ENCODE assay signal across 10 mouse cellular contexts in the genomic region with DNA sequence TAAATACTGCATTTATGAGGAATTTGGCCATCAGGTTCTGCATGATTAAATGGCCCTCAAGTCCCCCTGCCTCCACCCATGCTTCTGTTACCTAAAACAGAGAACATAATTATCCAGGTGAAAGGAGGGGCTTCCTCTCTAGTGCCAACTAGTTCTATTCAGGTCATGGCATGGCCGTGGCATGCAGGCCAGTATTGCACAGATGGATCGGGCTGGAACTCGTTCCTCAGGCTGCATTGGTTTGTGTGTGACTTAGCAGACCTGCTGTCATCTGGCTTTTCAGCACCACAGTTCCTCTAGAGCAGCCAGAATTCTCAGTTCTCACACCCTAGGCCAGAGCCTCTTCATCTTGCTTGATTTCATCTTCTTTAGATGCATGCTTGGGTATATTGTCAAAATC.
DNase-seq lines count a peak whose midpoint lies in the region; ATAC-seq and TF ChIP-seq lines count a peak whose summit lies in the region.
"Had no signal": no experiment of that assay in that cellular context is flagged by ENCODE, and none has a peak within 500 bp of the region (broad histone marks: within the 10 kb centered on the region; RNA-seq: fewer than 3 reads in every experiment).

No protein-coding gene starts in this region.

- peak overlapping the region; percentile 59; the same call in 1 of the 2 replicates for H3K27ac ChIP-seq in intestine, embryonic 14.5 days (ENCODE audit: low read depth)
- H3K27ac ChIP-seq in intestine, postnatal 0 days (ENCODE audit: low read depth, low read length) = no peak overlapping the region
- H3K27ac ChIP-seq in hindbrain, postnatal 0 days = peak overlapping the region; percentile 54
- peak overlapping the region; percentile 61; the same call in 1 of the 2 replicates for H3K27ac ChIP-seq in stomach, postnatal 0 days (replicated peaks)
- H3K27ac ChIP-seq: macrophage had no signal

- H3K4me3 ChIP-seq in intestine, embryonic 14.5 days (ENCODE audit: low read depth, low read length) = no peak overlapping the region
- no peak overlapping the region for H3K4me3 ChIP-seq in intestine, postnatal 0 days (ENCODE audit: low read depth, low read length)
- H3K4me3 ChIP-seq in hindbrain, postnatal 0 days (ENCODE audit: low read length) = no peak overlapping the region
- H3K4me3 ChIP-seq in stomach, postnatal 0 days (ENCODE audit: low read depth, low read length) = no peak overlapping the region

- H3K4me1 ChIP-seq in intestine, embryonic 14.5 days (replicated peaks; ENCODE audit: control insufficient read depth, insufficient read depth, low read length) = peaks cover 19% of the 10 kb centered on the region
- H3K4me1 ChIP-seq in intestine, postnatal 0 days (replicated peaks; ENCODE audit: control insufficient read depth, insufficient read depth, low read length) = no peaks in the 10 kb centered on the region
- peaks cover 14% of the 10 kb centered on the region for H3K4me1 ChIP-seq in hindbrain, postnatal 0 days (ENCODE audit: insufficient read depth, low read length)
- H3K4me1 ChIP-seq in stomach, postnatal 0 days (replicated peaks; ENCODE audit: control insufficient read depth, insufficient read depth) = peaks cover 4% of the 10 kb centered on the region; the same call in 1 of the 2 replicates

- no peaks in the 10 kb centered on the region for H3K36me3 ChIP-seq in intestine, embryonic 14.5 days (ENCODE audit: control insufficient read depth, insufficient read depth, low read length)
- H3K36me3 ChIP-seq in intestine, postnatal 0 days (ENCODE audit: control insufficient read depth, insufficient read depth) = no peaks in the 10 kb centered on the region
- no peaks in the 10 kb centered on the region for H3K36me3 ChIP-seq in hindbrain, postnatal 0 days (ENCODE audit: insufficient read depth, low read length)
- no peaks in the 10 kb centered on the region for H3K36me3 ChIP-seq in stomach, postnatal 0 days (ENCODE audit: control insufficient read depth, insufficient read depth, low read length)

- no peaks in the 10 kb centered on the region for H3K27me3 ChIP-seq in intestine, embryonic 14.5 days (replicated peaks; ENCODE audit: control insufficient read depth, insufficient read depth, low read length)
- no peaks in the 10 kb centered on the region for H3K27me3 ChIP-seq in intestine, postnatal 0 days (replicated peaks; ENCODE audit: control insufficient read depth, insufficient read depth, low read length)
- H3K27me3 ChIP-seq in hindbrain, postnatal 0 days (ENCODE audit: insufficient read depth, low read length) = no peaks in the 10 kb centered on the region
- H3K27me3 ChIP-seq in stomach, postnatal 0 days (ENCODE audit: control insufficient read depth, insufficient read depth, low read length) = no peaks in the 10 kb centered on the region

- H3K9ac ChIP-seq in intestine, embryonic 14.5 days (ENCODE audit: low read length) = no peak overlapping the region
- H3K9ac ChIP-seq in intestine, postnatal 0 days (ENCODE audit: low read depth, low read length) = no peak overlapping the region
- H3K9ac ChIP-seq in hindbrain, postnatal 0 days (replicated peaks; ENCODE audit: low read length) = no peak overlapping the region
- no peak overlapping the region for H3K9ac ChIP-seq in stomach, postnatal 0 days (ENCODE audit: low read length)

- 51% methylated on average over 3 of the region's 3 CpGs for WGBS in intestine, embryonic 14.5 days
- WGBS in intestine, postnatal 0 days = 74% methylated on average over 3 of the region's 3 CpGs
- 60% methylated on average over 3 of the region's 3 CpGs for WGBS in hindbrain, postnatal 0 days
- 35% methylated on average over 3 of the region's 3 CpGs for WGBS in stomach, postnatal 0 days

- no peak for TF ChIP-seq EP300 in stomach, postnatal 0 days (optimal IDR thresholded peaks at IDR 0.05)

- H3K9me3 ChIP-seq in intestine, embryonic 14.5 days (ENCODE audit: control insufficient read depth, low read length) = no peaks in the 10 kb centered on the region
- no peaks in the 10 kb centered on the region for H3K9me3 ChIP-seq in intestine, postnatal 0 days (ENCODE audit: control insufficient read depth)
- no peaks in the 10 kb centered on the region for H3K9me3 ChIP-seq in hindbrain, postnatal 0 days (ENCODE audit: low read length)
- no peaks in the 10 kb centered on the region for H3K9me3 ChIP-seq in stomach, postnatal 0 days (ENCODE audit: control insufficient read depth, low read length)

- no peak for DNase-seq in intestine, embryonic 14.5 days (ENCODE audit: low spot score)
- DNase-seq in urinary bladder, adult 18-20 months (ENCODE audit: low spot score in 2 of 2) = peak; percentile 14 to 46
- DNase-seq in urinary bladder, postnatal 4 days (ENCODE audit: low spot score in 2 of 2) = no peak
- peak; percentile 20 for DNase-seq in hindbrain, postnatal 0 days (ENCODE audit: low spot score)
- no peak for DNase-seq in stomach, postnatal 0 days (ENCODE audit: low spot score)
- DNase-seq in embryo, embryonic 10.5 days (ENCODE audit: low spot score) = no peak
- DNase-seq: embryo, embryonic 11 days had no signal

- no peak for TF ChIP-seq CTCF in intestine, postnatal 0 days (IDR thresholded peaks at IDR 0.05; ENCODE audit: low read depth)
- TF ChIP-seq CTCF in hindbrain, postnatal 0 days (IDR thresholded peaks at IDR 0.05; ENCODE audit: low read depth) = no peak
- TF ChIP-seq CTCF in stomach, postnatal 0 days (IDR thresholded peaks at IDR 0.05; ENCODE audit: low read depth) = no peak

- no peak for ATAC-seq in intestine, embryonic 14.5 days (replicated peaks; ENCODE audit: low FRiP score, low TSS enrichment, low read depth)
- no peak for ATAC-seq in intestine, postnatal 0 days
- no peak for ATAC-seq in hindbrain, postnatal 0 days
- no peak for ATAC-seq in stomach, postnatal 0 days (ENCODE audit: low FRiP score, low TSS enrichment)
- ATAC-seq in activated CD4-positive, CD25-positive, alpha-beta regulatory T cell, adult 4 months = no peak

- no peak overlapping the region for H3K4me2 ChIP-seq in intestine, embryonic 14.5 days (ENCODE audit: low read length)
- H3K4me2 ChIP-seq in intestine, postnatal 0 days (replicated peaks; ENCODE audit: low read depth) = no peak overlapping the region
- no peak overlapping the region for H3K4me2 ChIP-seq in hindbrain, postnatal 0 days (ENCODE audit: low read depth, low read length)
- no peak overlapping the region for H3K4me2 ChIP-seq in stomach, postnatal 0 days (replicated peaks; ENCODE audit: low read depth)

Comparison
In these comparisons a context has a peak if more than half of its experiments do, and no peak if none do; other contexts are left out.
1. DNase-seq: peak in urinary bladder, adult 18-20 months (2 of 2) and hindbrain, postnatal 0 days (single experiment); none in intestine, embryonic 14.5 days (single experiment), urinary bladder, postnatal 4 days (0 of 2), stomach, postnatal 0 days (single experiment) and embryo, embryonic 10.5 days (single experiment).